Mouse (Mus musculus) adrenal gland (tissue): ENCODE results near the gene Gga3.

Experiments
- intact Hi-C: fragments of 180-260 bp; cut with DNase I; formaldehyde crosslinking; loops from one replicate; pipeline ENCODE4 v1.15.1; 2025

Gene Gga3

DNA sequence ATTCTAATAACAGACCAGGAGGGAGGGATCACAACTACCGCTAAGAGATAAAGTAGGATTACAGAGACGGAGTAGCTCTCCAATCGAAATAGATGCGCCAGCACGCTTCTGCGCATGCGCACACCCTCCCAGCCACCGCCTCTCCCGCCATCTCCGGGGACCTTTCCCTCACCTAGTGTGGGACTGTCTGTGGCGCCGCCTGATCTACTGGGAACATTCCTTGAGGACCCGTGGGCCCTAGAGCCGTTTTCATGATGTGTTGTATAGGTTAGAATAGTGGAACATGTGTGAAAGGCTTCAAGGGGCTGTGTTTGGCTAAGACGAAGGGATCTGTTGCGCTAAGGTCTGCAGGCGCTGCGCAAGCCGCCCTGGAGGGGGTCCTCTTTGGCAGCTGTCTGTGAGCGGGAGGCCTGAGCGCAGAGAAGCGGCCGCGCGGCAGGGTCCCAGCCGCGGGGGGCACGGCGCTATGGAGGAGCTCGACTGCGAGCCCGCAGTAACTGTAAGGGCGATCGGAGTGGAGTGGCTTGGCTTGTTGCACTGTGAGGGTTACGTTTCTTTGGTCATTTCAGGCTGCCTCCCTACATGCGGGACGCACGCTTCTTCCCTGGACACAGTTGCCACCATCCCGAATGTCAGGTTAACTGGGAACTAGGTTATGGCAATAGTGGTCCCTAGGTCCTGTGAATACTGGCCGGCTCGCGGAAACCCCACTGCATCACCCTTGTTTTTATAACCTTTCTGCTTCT lies 39.6 kb downstream of the Gga3 start, which contains the start of gene Nup85:
TSS of gene Nup85 (plus strand) at position 371 of the 746 bp plus-strand sequence.
- intact Hi-C loops: loop anchor here (5.0 kb wide), 1 partner anchor 33 kb away; no protein-coding TSS in a partner anchor

GRCm38 (mm10) chr11:115563406-115563805 lies 40.4 kb downstream of the Gga3 start:
- intact Hi-C loops: loop anchor here (5.0 kb wide), 1 partner anchor 34 kb away; no protein-coding TSS in a partner anchor

DNA sequence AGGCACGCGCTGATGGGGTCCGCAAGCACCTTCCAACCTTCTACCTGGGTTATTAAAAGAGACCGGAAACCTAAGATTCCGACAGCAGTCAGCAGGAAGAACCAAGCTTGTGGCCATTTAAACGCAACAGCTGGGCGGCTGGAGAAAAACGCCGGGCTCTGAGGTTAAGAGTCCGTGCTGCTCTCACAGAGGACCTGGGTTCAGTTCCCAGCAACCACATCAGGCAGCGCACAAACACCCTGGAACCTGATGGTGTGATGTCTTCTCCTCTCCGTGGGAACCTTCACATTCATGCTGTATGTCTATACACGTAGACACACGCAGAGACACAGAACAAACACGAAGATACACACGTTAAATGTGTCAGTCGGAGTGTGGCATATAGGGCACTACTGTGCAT lies 48.1 kb downstream of the Gga3 start:
- intact Hi-C loops: loop anchor here (10.0 kb wide), 1 partner anchor 159 kb away; no protein-coding TSS in a partner anchor

DNA sequence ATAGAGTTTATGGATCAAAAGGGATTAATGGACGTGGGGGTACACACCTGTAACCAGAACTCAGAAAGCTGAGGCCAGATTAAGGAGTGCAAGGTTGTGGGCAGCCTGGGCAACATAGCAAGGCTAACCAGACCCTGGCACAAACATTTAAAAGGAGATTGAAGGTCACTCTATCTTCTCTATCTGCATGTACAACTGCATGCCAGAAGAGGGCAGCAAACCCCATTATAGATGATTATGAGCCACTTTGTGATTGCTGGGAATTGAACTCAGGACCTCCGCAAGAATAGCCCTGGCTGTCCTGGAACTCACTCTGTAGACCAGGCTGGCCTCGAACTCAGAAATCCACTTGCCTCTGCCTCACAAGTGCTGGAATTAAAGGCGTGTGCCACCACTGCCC lies 51.1 kb downstream of the Gga3 start:
- intact Hi-C loops: loop anchor here (10.0 kb wide), 1 partner anchor 162 kb away; no protein-coding TSS in a partner anchor

DNA sequence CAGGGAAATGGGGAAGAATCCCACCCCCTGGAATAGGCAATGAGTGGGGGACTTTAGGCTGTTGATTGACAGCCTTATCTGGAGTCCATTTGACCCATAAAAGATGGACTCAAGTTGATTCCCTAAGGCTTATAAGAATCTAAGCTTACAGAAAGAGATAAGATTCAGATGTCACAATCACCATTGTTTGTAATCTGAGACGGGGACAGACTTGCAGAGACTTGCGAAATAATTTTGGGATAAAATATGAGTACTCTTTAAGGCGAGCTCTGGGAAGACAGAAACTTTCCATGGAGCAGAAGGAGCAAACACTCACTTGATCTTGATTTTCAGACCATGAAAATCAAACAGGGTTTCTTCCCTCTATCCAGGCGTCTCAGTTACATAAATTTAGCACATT lies 60.3 kb downstream of the Gga3 start:
- intact Hi-C loops: no loop called here

- intact Hi-C loops: no loop called here
These were observed 65.8 kb downstream of the Gga3 start for GRCm38 (mm10) chr11:115538045-115538444.

DNA sequence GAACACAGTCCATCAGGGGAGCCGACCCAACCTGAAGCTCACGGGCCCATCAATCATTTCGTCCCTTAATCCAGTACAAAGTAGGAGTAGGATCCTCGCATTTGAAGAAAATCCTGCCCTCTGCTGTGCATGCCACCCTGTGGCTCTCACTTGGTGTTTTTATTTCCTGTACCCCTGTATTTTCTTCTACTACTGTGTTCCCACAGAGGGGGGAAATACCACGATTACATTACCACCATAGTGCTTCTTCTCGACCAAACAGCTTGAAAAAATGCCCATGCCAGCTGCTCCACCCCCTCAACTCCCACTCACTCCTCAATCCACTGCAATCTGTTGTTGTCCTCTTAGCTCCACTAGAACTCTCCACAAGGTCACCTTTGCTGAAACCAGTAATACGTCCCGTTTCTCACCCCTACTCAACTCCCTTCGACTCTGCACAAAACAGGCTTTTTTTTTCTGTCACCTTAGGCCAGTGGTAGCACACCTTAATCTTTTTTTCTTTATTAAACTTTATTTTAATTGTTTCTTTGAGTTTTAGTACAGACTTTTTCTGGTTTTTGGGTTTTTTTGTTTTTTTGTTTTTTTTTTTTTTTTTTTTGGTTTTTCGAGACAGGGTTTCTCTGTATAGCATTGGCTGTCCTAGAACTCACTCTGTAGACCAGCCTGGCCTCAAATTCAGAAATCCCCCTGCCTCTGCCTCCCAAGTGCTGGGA lies 66.8 kb downstream of the Gga3 start:
- intact Hi-C loops: no loop called here

DNA sequence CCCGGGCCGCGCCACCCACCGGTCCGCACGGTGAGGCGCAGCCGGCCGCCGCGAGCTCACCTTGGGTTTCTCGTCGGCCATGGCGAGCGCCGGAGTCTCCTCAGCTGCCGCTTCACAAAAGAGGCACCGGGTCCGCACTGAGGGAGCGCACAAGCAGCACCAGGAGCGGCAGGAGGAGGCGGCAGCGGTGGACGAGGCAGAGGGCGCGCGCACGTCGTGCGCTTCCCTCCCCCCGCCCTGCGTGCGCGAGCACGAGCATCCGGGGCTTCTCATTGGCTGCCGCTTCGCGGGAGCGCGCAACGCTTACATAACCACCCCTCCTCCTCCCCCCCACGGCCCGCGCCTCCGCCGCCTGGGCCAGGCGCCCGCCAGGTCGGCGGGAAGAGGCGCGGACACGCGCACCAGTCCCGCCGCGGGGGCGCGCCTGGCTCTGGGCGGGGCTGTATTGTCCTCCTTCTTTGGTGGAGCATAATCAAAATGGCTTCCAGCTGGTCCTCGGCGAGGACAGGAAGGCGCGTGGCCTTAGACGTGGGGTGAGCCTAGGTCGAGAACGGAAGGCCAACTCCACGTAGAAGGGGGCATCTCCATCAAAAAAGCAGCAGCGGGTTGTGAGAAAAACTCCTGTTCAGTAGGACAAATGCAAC lies 67.7 kb downstream of the Gga3 start, which contains the start of gene Sumo2:
TSS of gene Sumo2 (minus strand) at position 239 of the 644 bp plus-strand sequence.
- intact Hi-C loops: no loop called here

DNA sequence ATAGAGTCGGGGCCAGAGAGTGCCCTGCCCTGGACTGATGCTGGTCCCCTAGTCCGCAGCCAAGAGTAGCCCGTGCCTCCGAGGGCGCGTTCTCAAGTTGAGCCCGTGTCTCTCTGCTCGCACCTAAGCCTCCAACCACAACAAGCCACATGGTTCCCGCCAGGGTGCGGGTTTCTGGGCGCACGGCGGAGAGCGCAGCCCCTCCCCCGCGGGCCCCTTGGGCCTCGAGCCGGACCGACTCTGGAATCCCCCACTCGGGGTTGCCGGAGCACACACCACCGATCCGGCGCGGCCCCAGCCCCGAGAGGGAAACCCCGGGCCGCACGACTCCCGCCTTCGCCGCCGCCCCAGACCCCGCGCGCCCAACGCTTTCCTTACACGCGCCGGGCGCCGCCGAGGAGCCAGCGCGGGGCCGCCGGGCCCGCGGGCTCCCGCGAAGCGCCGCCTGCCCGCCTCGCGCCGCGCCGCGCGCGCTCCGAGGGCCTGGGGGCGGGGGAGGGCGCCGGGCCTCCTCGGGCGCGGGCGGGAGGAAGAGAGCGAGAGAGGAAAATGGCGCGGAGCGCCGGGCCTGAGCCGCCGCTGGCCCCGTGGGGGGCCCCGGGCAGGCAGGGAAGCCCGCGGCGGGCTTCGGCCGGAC lies 68.3 kb downstream of the Gga3 start:
- intact Hi-C loops: loop anchor here (2.0 kb wide), 1 partner anchor 45 kb away; the partner anchor contains the start of gene Nt5c

- intact Hi-C loops: loop anchor here (2.0 kb wide), 1 partner anchor 44 kb away; the partner anchor contains the start of gene Nt5c
These were observed 69.0 kb downstream of the Gga3 start for GRCm38 (mm10) chr11:115534759-115535371.
